Mouse (Mus musculus): ENCODE results near the gene Cacna1a. TPM values are rescaled to one million over a fixed set of nuclear protein-coding genes. Genes with fewer than 3 reads are reported as not detected.
"Not testable (repeated sequence)": the region's sequence is repeated elsewhere in the genome, so short reads cannot be mapped to it uniquely, and the experiment has no call there.

The Cacna1a gene
- total RNA-seq, 2 experiments from 2014 or later = 0.21 to 1.8 TPM

DNA sequence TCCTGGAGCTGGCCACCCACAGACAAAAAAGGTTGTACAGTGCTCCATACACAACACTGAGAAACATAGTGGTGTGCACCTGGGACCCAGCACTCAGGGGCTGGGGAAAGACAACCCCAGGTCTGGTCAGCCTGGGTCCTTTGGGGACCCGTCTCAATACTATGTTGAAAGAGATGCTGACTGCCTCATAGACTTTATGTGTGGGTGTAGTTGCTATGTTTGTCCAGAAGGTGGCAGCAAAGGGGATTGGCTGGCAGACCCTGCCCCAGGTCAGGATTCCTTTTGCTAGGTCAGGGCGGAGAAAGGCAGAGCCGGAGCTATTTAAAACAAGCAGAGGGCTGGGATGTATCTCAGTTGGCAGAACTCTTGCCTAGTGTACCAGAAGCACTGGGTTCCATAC is 191.4 kb downstream of the Cacna1a start:
- peak; percentile 89 for ATAC-seq (replicated peaks; ENCODE audit: poor library complexity)

- peak; percentile 53; the same call in 1 of the 2 replicates for ATAC-seq (replicated peaks; ENCODE audit: poor library complexity)
Measured at GRCm38 (mm10) chr8:84585311-84585710, 197.1 kb downstream of the Cacna1a start.

GRCm38 (mm10) chr8:84586221-84586620 is 198.0 kb downstream of the Cacna1a start:
- ATAC-seq (replicated peaks; ENCODE audit: poor library complexity) = no peak

DNA sequence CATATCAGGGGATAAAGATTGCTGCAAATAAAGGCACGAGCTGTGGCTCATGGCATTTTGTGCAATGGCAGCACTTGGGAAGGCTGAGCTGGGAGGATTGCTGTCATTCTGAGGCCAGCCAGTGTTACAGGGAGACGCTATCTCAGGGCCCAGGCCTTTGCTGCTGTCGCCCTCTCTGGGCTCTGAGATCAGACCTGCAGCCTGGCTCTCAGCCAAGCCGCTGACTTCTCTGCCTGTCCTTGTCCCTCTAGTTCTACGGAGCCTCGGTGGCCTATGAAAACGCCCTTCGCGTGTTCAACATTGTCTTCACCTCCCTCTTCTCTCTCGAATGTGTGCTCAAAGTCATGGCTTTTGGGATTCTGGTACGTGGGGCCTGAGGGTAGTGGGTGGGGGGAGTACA is 200.3 kb downstream of the Cacna1a start:
- ATAC-seq (replicated peaks; ENCODE audit: poor library complexity) = peak; percentile 85

DNA sequence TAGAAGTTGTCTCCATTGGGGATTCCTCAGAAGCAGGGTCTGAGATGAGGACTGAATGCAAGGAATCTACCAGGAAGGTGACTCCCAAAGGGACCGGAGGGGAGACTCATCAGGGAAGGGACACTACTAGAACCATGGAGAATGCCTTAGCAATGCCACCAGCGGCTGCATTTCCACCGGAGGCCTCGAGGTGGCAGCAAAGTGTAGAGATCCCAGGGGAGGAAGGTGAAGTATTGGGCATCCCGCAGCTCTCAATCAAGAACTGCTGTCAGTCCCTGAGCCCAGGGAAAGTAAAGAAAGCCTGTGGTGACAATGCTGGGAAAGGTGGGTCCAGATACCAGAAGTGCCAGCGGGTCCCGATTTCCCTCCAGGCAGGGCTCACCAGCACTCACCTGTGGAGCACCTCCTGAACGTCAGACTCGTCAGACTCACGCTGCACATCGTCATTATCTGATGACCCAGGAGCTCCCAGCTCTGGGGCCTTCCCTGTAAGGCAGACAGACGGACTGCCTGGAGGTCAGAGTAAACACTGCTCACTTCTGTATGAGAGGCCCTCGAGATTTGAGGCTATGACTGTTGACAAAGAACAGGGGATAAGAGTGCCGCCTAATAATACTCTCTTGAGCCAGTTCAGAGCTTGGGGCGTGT is 203.9 kb downstream of the Cacna1a start:
- ATAC-seq (replicated peaks; ENCODE audit: poor library complexity) = peak; percentile 53

- no peak for ATAC-seq (replicated peaks; ENCODE audit: poor library complexity)
Measured at GRCm38 (mm10) chr8:84593143-84593542, 204.9 kb downstream of the Cacna1a start.

DNA sequence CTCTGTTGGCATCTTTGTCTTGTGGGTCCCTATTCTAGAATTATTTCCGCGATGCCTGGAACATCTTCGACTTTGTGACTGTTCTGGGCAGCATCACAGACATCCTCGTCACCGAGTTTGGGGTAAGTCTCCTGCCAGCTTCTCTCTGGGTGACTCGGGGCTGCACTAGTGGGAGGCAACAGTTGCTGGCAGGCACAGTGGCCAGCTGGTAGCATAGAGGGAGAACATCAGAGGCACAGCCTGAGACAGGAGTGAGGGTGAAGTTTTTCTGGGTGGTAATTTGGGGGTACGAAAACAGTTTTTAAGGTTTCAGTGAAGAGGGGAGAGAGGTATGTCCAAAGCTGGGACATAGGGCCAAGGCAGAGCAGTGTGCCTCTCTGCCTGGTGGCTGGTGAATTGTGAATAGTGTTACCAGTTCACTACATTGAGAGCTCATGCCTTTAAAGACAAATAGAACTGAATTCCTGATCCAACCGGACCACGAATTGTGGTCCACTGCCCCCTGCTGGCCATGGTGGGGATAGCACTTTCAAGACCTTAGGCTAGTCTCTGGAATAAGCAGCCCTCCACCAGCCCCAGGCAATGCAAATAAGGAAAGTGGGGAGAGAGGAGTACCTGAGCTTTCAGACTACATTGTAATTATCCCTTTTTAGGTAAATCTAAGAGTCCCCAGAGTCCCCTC is 206.0 kb downstream of the Cacna1a start:
- ATAC-seq (replicated peaks; ENCODE audit: poor library complexity) = peak; percentile 61

DNA sequence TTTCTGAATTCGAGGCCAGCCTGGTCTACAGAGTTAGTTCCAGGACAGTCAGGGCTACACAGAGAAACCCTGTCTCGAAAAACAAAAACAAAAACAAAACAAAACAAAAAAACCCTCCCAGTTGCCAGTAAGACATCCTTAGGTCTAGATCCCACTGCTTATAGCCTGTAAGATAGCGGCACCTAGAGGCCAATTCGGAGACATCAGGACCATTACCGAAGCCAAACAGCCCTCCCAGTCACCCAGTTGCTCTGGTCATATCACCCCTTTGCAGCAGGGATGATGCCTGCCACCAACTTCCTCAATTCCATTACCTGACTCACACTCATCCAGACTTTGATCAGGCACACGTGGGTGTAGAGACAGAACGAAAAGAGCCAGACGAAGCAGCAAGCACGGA is 207.4 kb downstream of the Cacna1a start:
- ATAC-seq (replicated peaks; ENCODE audit: poor library complexity) = peak; percentile 80

- no peak for ATAC-seq (replicated peaks; ENCODE audit: poor library complexity)
Measured at GRCm38 (mm10) chr8:84599401-84599800, 211.2 kb downstream of the Cacna1a start.

GRCm38 (mm10) chr8:84600311-84600907 is 212.2 kb downstream of the Cacna1a start:
- no peak for ATAC-seq (replicated peaks; ENCODE audit: poor library complexity)

- ATAC-seq (replicated peaks; ENCODE audit: poor library complexity) = peak; percentile 63
Measured at GRCm38 (mm10) chr8:84601221-84601751, 213.0 kb downstream of the Cacna1a start.

- peak; percentile 77 for ATAC-seq (replicated peaks; ENCODE audit: poor library complexity)
Measured at GRCm38 (mm10) chr8:84614512-84615223, 226.4 kb downstream of the Cacna1a start.

DNA sequence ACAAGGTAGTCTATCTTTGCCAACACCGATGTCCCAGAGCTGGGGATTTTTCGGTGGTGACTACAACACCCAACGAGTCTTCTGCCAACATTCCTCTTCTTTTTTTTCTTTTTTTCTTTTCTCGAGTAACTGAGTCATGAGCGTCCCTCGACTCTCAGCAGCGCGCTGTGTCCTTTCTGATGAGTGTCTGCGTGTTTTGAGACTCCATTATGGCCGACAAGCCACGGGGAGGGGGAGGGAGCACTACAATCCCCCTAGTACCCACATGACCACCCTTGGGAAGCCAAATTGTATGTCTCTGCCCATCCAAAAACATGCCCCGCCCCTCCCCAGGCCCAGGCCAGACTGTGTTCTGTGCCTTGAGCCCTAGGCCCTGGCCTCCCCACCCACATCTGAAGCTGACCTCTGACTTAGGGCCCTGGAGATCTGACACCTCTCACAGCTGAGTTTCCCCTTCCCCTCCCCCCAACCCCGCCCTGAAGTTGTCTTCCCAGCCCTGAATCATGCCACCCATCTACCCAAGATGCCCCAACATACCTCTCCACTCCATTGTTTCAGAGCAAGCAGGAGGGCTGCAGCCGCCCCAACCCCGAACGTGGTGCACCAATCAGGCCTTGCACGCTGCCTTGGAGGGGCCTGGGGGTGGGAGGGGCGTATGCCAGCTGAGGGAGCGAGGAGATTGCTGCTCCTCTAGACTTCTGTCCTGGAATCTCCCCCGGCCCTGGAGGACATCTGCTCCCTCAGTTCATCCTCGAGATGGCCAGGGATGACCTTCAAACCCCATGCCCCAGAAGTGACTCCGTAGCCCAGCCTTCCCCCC is 227.6 kb downstream of the Cacna1a start:
- ATAC-seq (replicated peaks; ENCODE audit: poor library complexity) = no peak

GRCm38 (mm10) chr8:84617005-84617404 is 228.8 kb downstream of the Cacna1a start:
- ATAC-seq (replicated peaks; ENCODE audit: poor library complexity) = no peak

GRCm38 (mm10) chr8:84621102-84621625 is 232.9 kb downstream of the Cacna1a start:
- ATAC-seq (replicated peaks; ENCODE audit: poor library complexity) = peak; percentile 48; the same call in 1 of the 2 replicates

DNA sequence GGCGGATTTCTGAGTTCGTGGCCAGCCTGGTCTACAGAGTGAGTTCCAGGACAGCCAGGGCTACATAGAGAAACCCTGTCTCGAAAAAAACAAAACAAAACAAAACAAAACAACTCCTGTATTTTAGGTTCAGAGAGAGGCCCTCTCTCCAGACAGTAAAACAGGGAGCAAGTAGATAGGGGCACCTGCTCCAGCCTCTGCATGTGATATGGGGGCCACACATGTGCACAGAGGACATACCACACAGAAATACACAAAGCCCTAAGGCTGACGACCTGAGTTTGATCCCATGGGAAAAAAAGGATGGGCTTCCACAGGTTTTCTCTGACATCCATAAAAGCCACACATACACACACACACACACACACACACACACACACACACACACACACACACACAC is 235.2 kb downstream of the Cacna1a start:
- ATAC-seq (replicated peaks; ENCODE audit: poor library complexity) = not testable (repeated sequence)

DNA sequence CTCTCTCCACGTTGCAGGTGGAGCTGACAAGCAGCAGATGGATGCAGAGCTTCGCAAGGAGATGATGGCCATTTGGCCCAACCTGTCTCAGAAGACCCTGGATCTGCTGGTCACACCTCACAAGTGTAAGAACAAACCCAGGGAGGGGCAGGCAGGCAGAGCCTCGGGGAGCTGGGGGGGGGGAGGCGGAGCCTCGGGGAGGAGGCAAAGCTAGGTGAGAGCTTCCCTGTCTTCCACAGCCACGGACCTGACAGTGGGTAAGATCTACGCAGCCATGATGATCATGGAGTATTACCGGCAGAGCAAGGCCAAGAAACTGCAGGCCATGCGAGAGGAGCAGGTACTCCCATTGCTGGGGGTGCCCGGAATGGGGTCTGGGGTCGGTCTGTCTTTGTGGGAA is 241.3 kb downstream of the Cacna1a start:
- ATAC-seq (replicated peaks; ENCODE audit: poor library complexity) = no peak

GRCm38 (mm10) chr8:84630145-84630544 is 241.9 kb downstream of the Cacna1a start:
- no peak for ATAC-seq (replicated peaks; ENCODE audit: poor library complexity)

GRCm38 (mm10) chr8:84631813-84632212 is 243.6 kb downstream of the Cacna1a start:
- ATAC-seq (replicated peaks; ENCODE audit: poor library complexity) = no peak
